Mouse (Mus musculus) CH12.LX (cell line): ENCODE measurements around the gene Car11.

Experiments used
- CTCF ChIP-seq, 2 experiments: IDR thresholded peaks in 1 of 2; conservative IDR thresholded peaks in 1 of 2; 2 replicates each; pipeline ENCODE4 v1.5.1; 2011 to 2012; ENCODE audit warnings: low read depth in 2 of 2, low read length in 2 of 2, improper control_type of control experiment in 1 of 2, inconsistent platforms in 1 of 2, mild to moderate bottlenecking in 1 of 2, moderate library complexity in 1 of 2
- GABPA ChIP-seq: IDR thresholded peaks from 2 replicates; pipeline ENCODE4 v1.6.1; 2012; ENCODE audit warnings: low read depth, low read length, improper control_type of control experiment, inconsistent platforms; ENCODE audit not compliant: insufficient replicate concordance
- HCFC1 ChIP-seq: IDR thresholded peaks from 2 replicates; pipeline ENCODE4 v1.6.1; 2012; ENCODE audit warnings: low read depth, mild to moderate bottlenecking, inconsistent platforms, low read length, improper control_type of control experiment
- MAX ChIP-seq: IDR thresholded peaks from 2 replicates; pipeline ENCODE4 v1.6.1; 2011; ENCODE audit warnings: low read length, improper control_type of control experiment
- MAZ ChIP-seq: IDR thresholded peaks from 2 replicates; pipeline ENCODE4 v1.6.1; 2012; ENCODE audit warnings: low read depth, mild to moderate bottlenecking, inconsistent platforms, low read length, improper control_type of control experiment, moderate library complexity
- POLR2A ChIP-seq: IDR thresholded peaks from 2 replicates; pipeline ENCODE4 v1.6.1; 2011; ENCODE audit warnings: low read depth, mild to moderate bottlenecking, improper control_type of control experiment, low read length
- USF1 ChIP-seq: IDR thresholded peaks from 2 replicates; pipeline ENCODE4 v1.6.1; 2014; ENCODE audit warnings: low read depth, mild to moderate bottlenecking, inconsistent platforms, low read length, improper control_type of control experiment
- ZKSCAN1 ChIP-seq: IDR thresholded peaks from 2 replicates; pipeline ENCODE4 v1.6.1; 2012; ENCODE audit warnings: low read depth, inconsistent platforms, low read length, improper control_type of control experiment, borderline replicate concordance

- no peak for TF ChIP-seq USF1
- TF ChIP-seq ZKSCAN1: no peak
- TF ChIP-seq HCFC1: no peak
- TF ChIP-seq GABPA: no peak
- TF ChIP-seq MAX: no peak
- TF ChIP-seq CTCF (conservative IDR thresholded peaks at IDR 0.05 in 1 of 2, IDR thresholded peaks at IDR 0.05 in 1 of 2; ENCODE audit: low read depth in 2 of 2, low read length in 2 of 2): no peak
- no peak for TF ChIP-seq POLR2A
- TF ChIP-seq MAZ: no peak
Measured at GRCm38 (mm10) chr7:45713881-45714520, 14.4 kb downstream of the Car11 start.
